Mouse (Mus musculus) cerebellum, adult 9-10 months (tissue): Measurements from ENCODE around the gene Slc39a11.

ENCODE experiments used
- DNase-seq: peaks from one replicate; pipeline ENCODE4 v3.0.0; 2022

The Slc39a11 gene

GRCm38 (mm10) chr11:113666648-113667047 lies 16.8 kb upstream of the Slc39a11 start:
- DNase-seq = peak; percentile 36

DNA sequence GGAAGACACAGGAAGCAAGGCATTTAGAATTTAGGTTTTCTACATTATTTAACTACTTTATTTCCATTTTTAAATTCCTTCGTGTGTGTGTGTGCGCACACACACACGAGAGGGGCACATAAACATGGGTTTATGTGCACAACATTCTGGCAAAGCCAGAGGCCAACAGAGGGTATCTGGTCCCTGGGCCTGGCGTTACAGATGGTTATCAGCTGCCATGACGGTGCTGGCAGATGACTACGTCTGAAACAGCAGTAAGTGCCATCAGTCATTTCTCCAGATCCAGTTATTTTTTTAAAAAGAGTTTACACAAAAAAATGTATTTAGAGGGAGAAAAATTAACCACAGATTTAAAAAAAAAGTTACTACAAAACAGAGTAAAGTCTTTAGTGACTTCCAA lies 16.3 kb upstream of the Slc39a11 start:
- DNase-seq = no peak

- no peak for DNase-seq
Observed at GRCm38 (mm10) chr11:113664279-113664678, 14.4 kb upstream of the Slc39a11 start.

GRCm38 (mm10) chr11:113661835-113662351 lies 12.0 kb upstream of the Slc39a11 start:
- DNase-seq = no peak

DNA sequence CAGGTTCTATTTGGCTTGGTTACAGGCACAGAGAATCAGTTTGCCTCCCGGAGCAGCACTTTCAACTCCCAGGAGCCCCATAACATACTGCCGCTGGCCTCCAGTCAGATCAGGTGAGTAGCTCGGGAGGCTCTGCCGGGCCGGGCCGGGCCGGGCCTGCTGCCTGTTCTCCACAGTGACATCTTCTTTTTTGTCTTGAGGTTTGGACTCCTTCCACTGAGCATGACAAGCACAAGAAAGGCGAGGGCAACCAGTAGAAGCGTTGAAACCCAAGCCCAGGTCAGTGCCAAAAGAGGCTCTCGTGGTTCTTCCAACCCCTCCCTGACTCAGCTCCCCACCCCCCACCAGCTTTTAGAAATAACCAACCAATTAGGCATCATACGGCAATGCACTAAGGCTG lies 11.1 kb upstream of the Slc39a11 start:
- DNase-seq = peak; percentile 62

DNA sequence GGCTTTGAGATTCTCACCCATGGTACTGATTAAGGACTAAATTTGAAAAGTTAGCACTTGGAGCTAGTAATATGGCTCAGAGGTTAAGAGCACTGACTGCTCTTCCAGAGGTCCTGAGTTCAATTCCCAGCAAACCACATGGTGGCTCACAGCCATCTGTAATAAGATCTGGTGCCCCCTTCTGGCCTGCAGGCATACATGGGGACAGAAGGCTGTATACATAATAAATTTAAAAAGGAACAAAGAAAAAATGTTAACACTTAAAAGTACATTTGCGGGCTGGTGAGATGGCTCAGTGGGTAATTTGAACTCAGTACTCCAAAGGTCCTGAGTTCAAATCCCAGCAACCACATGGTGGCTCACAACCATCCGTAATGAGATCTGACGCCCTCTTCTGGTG lies 10.3 kb upstream of the Slc39a11 start:
- DNase-seq = peak; percentile 25

GRCm38 (mm10) chr11:113658763-113659162 lies 8.9 kb upstream of the Slc39a11 start:
- no peak for DNase-seq

DNA sequence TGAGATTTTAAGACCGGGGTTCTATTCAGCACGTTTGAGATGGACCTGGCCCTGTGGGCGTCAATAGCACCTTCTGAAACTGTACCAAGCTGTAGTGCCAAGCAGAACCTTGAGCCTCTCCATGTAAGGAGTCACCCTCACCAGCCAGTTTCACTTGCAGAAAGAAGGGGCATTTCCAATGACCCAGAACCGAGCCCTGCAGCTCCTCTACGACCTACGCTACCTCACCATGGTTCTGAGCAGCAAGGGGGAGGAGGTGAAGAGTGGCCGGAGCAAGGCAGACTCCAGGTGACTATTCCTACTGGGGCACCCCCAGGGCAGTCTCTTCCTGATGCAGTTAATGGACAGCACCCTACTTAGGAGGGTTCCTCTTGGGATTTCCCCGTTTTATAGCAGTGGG lies 8.4 kb upstream of the Slc39a11 start:
- peak; percentile 39 for DNase-seq

DNA sequence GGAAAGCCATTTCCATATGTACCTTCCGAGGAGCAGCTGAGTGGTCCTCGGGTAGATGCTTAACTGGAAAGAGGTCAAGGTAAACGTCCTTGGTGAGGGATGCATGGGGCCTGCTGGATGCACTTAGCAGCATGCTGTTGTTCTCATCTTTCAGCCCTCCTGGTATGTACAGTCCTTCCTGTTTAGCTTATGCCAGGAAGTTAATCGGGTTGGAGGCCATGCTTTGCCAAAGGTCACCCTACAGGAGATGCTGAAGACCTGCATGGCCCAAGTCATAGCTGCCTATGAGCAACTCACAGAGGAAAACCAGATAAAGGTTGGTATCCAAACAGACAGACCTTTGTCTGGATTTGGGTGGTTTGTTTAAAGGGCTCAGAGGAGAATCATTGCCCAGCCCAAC lies 7.3 kb upstream of the Slc39a11 start:
- peak; percentile 66 for DNase-seq

- DNase-seq = peak; percentile 98
Observed at GRCm38 (mm10) chr11:113656511-113656932, 6.6 kb upstream of the Slc39a11 start.

- peak; percentile 42 for DNase-seq
Observed at GRCm38 (mm10) chr11:113654561-113655270, 4.8 kb upstream of the Slc39a11 start.

DNA sequence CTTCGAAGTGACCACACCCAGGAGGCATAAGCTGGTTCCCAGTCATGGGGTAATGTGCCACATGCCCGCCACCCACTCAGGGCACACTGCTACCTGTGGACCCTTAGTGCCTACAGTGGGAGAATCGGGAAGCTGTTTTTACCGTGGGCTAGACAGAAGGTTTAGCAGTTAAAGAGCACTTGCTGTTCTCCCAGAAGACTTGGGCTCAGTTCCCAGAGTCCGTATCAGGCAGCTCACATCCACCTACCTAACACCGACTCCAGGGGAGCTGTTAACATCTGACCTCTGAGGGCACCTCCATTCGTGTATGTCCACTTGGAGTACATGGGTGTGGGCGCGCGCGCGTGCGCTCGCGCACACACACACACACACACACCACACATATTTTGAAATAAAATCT lies 4.2 kb upstream of the Slc39a11 start:
- DNase-seq = peak; percentile 51

- DNase-seq = peak; percentile 40
Observed at GRCm38 (mm10) chr11:113652516-113652915, 2.6 kb upstream of the Slc39a11 start.

DNA sequence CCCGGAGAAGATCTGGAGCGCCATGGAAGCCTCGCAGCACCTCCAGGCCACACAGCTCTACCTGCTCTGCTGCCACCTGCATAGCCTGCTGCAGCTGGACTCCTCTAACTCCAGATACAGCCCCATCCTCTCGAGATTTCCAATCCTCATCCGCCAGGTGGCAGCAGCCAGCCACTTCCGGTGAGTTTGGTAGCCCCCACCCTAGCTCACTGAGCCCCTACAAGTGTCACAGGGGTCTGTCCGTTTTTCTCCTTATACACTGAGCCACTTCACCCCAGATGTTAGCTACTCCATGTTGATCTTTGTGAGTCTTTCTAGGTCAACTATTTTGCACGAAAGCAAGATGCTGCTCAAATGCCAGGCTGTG lies 2.0 kb upstream of the Slc39a11 start:
- DNase-seq = peak; percentile 73

- DNase-seq = peak; percentile 78
Observed at GRCm38 (mm10) chr11:113651206-113651906, 1.5 kb upstream of the Slc39a11 start.

DNA sequence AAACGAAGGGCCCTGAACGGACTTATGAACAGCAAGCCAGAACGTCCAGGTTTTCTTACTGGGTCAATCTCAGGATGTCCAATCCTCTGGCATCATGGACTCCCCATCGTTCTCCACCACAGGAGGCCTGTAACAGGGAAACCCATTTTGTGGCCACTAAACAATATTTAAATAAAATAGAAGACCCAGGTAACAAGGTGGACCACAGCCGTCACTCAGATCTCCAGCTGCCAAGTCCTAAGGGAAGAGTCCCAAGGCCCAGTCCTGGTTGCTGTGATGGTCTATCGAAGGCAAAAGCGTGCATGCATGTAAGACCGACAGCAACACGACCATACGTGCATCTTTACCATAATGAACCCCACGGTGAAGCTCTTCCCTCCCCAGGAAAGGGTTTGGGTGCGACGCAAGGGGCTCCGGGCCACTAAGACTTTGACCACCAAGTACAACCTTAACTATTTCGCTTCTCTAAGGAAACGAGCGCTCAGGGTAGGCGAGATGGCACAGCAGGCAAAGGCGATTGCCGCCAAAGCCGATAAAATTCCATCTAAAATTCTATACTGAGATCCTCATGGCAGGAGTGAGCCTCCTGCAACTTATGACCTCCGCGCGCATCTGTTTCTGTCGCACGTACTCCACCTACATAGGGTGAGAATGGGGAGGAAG lies 1.1 kb downstream of the Slc39a11 start, which contains the start of gene Cog1:
Gene Cog1 (plus strand): TSS at position 480 of the 663 bp plus-strand sequence.
- peak; percentile 60 for DNase-seq

DNA sequence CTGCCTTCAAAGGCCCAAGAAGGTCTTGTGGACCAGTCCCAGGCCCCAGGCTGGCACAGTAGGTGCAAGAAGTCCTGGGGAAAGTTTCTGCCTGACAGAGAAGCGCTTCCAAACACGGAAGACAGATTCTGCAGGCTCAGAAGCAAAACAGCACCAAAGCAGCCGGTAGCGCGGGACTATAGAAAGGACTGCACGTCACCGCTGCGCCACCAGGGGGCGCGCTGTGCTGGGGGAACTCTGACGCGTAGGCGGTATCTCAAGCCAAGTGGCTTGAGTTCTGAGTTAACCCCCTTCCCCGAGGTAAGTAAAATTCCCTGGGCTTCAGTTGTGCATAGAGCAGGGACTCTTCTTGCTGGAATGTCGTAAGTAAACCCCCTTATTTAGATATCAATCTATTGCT lies 1.7 kb downstream of the Slc39a11 start:
- peak; percentile 84 for DNase-seq

DNA sequence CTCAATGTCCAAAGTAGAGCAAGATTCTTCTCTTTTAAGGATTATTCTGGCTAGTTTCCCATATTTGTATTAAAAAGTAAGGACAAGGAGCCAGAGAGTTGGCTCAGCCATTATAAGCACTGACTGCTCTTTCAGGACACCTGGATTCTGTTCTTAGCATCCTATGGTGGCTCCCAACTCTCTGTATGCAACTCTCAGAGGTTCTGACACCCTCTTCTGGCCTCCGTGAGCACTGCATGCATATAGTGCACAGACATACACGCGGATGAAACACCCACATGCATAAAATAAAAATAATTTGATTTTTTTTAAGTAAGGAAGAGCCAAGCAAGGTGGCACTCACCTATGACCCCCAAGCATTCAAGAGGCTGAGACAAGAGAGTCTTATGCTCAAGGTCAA lies 4.7 kb downstream of the Slc39a11 start:
- DNase-seq = no peak

DNA sequence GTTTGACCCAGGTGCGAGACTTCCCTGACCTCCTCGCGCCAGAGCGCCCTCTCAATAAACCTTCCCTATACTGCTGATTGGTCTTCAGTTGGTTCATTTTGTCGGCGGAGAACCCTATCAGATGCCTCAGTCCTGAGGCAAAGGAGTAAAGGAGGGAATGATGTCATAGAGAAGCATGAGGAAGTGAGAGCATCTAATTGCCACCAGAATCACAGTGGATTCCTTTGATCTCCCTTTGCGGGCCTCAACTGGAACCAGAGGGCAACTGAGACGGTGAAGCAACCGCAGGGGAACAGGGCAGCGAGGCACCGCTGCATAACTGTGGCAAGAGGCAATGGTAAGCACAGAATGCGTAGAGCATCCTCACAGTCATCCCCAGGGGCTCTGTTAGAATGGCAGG lies 11.2 kb downstream of the Slc39a11 start:
- DNase-seq = no peak

DNA sequence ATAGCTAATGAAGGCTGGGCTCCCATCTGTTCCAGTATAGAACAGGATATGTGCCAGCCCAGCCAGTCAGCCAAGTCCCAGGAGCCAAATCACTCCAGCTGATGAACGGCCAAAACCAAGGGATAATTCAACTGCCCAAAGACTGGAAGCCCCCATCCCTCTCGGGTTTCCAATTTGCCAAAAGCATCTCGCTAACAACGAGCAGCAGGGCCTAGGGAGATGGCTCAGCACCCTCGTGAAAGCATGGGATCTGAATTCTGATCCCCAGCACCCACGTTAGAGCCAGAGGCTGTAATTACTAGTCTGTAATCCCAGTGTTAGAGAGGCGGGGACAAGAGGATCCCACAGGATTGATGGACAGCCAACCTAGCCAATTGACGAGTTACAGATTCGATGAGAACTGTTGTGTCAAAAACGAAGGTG lies 15.2 kb downstream of the Slc39a11 start:
- DNase-seq = no peak

DNA sequence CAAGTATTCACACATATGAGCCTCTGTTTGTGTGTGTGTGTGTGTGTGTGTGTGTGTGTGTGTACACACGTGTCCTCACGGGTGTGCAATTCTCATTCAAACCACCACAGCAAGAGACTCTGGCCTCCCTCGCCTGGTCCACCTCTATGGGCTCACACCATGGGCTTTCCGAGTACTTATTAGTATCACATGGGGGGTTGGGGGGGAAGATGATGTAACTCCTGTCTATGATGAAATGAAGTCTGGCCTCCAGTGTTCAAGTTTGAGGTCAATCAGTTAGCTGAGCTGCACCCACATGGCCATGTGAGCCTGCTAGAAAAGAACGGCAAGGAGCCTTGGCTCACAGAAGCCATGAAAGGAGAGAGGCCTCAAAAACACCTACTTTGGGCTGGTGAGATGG lies 16.5 kb downstream of the Slc39a11 start:
- no peak for DNase-seq

DNA sequence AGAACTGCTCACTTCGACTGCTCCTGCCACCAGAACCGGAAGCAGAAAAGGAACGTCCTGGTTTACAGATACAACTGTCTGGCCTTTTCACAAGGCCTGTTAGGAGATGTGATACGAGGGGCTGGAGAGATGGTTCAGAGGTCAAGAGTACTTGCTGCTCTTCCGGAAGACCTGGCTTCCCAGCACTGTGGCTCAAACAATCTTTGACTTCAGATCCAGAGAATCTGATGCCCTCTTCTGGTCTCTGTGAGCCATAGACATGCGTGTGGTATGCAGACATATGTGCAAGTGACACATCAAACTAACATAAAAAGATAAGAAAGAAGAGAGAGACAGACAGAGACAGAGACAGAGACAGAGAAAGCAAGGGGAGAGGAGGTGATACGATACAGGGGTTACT lies 17.6 kb downstream of the Slc39a11 start:
- no peak for DNase-seq

- DNase-seq = no peak
Observed at GRCm38 (mm10) chr11:113631862-113632261, 18.0 kb downstream of the Slc39a11 start.

- DNase-seq = no peak
Observed at GRCm38 (mm10) chr11:113631302-113631701, 18.6 kb downstream of the Slc39a11 start.
